14 mouse cellular contexts compared by ENCODE assay signal in the genomic region with DNA sequence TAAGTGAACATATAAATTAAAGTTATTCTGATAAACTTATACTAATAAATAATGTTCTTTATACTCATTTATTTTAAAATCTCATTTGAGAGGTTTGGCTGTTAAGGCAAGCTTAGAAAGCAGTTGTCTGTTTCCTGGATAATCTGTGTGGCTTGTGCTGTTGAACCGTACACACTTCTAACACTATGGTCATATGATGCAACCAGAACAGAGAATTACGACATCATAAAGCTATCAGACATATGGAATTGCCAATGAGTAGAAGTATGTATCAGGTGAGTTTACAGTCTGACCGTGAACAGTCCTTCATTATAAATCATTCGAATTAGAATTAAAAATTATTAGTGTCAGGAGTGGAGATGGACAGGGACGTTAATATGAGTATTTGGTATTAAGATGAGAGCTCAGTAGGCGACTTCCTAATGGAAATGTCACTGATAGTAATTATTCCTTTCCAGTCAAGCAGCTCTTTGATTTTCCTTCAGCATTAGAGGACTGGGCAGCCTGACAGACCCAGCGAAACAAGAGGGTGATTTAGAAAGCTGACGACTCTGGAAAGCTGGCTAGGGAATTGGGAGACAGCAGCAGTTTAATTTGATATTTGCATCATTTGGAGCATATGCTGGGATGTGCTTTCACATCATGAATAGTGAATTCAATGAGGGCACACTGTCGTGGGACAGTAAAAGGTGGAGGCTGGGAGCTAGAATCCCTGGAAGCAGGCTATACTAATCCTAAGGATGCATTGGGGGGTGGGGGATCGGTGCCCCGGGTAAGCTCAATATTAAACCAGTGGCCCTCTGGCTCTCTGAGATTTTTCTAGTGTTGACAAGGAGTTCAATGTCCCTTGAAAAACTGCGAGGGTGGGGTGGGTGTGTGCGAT.
DNase-seq lines count a peak whose midpoint lies in the region; ATAC-seq and TF ChIP-seq lines count a peak whose summit lies in the region.
"Had no signal": no experiment of that assay in that cellular context is flagged by ENCODE, and none has a peak within 500 bp of the region (broad histone marks: within the 10 kb centered on the region; RNA-seq: fewer than 3 reads in every experiment).

No protein-coding gene starts in this region.

- 64% methylated on average over 13 of the region's 13 CpGs for WGBS in hindbrain, embryonic 13.5 days
- WGBS in midbrain, postnatal 0 days = 60% methylated on average over 13 of the region's 13 CpGs

- no peak overlapping the region for H3K4me2 ChIP-seq in hindbrain, embryonic 13.5 days
- no peak overlapping the region for H3K4me2 ChIP-seq in midbrain, postnatal 0 days (ENCODE audit: low read depth, low read length, poor library complexity, severe bottlenecking)

- H3K36me3 ChIP-seq in hindbrain, embryonic 13.5 days = no peaks in the 10 kb centered on the region
- H3K36me3 ChIP-seq in midbrain, postnatal 0 days (ENCODE audit: insufficient read depth, low read length) = no peaks in the 10 kb centered on the region
- H3K36me3 ChIP-seq: G1E had no signal

- H3K9me3 ChIP-seq in hindbrain, embryonic 13.5 days = no peaks in the 10 kb centered on the region
- no peaks in the 10 kb centered on the region for H3K9me3 ChIP-seq in midbrain, postnatal 0 days (ENCODE audit: low read length)
- H3K9me3 ChIP-seq: G1E had no signal

- peaks cover 13% of the 10 kb centered on the region; the same call in 1 of the 2 replicates for H3K4me1 ChIP-seq in hindbrain, embryonic 13.5 days (replicated peaks)
- H3K4me1 ChIP-seq in midbrain, postnatal 0 days (ENCODE audit: insufficient read depth, low read length) = no peaks in the 10 kb centered on the region

- no peaks in the 10 kb centered on the region for H3K27me3 ChIP-seq in hindbrain, embryonic 13.5 days
- no peaks in the 10 kb centered on the region for H3K27me3 ChIP-seq in midbrain, postnatal 0 days (ENCODE audit: insufficient read depth, low read length)

- TF ChIP-seq CTCF in midbrain, postnatal 0 days (IDR thresholded peaks at IDR 0.05) = no peak

- peak; percentile 68; the same call in 1 of the 2 replicates for ATAC-seq in hindbrain, embryonic 13.5 days (ENCODE audit: low FRiP score)
- ATAC-seq in midbrain, postnatal 0 days (ENCODE audit: low FRiP score) = no peak
- ATAC-seq: CD4-positive, CD25-positive, alpha-beta regulatory T cell, adult 4 months had no signal

- DNase-seq in left cerebral cortex, postnatal 4 days = peak; percentile 9
- DNase-seq in left cerebral cortex, adult 11 months (ENCODE audit: low spot score) = no peak
- DNase-seq in brain, adult 2 months (ENCODE audit: low read depth, low spot score) = peak; percentile 18
- peak; percentile 34 for DNase-seq in midbrain, postnatal 0 days (ENCODE audit: low spot score)
- no peak for DNase-seq in heart, postnatal 4 days
- no peak for DNase-seq in left cerebral cortex, postnatal 14 days (ENCODE audit: low spot score in 2 of 2)
- no peak for DNase-seq in natural killer cell, adult 2 months (ENCODE audit: low spot score in 2 of 2)
- DNase-seq: cerebellum, postnatal 14 days; gastrocnemius, postnatal 14 days; lung, adult 2 months; thymus, postnatal 36 days had no signal

- H3K9ac ChIP-seq in hindbrain, embryonic 13.5 days = no peak overlapping the region
- no peak overlapping the region for H3K9ac ChIP-seq in midbrain, postnatal 0 days (replicated peaks; ENCODE audit: low read length, poor library complexity, severe bottlenecking)

- H3K4me3 ChIP-seq in hindbrain, embryonic 13.5 days = no peak overlapping the region
- H3K4me3 ChIP-seq in midbrain, postnatal 0 days (ENCODE audit: low read depth, low read length) = no peak overlapping the region

- H3K27ac ChIP-seq in hindbrain, embryonic 13.5 days = 0 out of 2 replicates have a peak overlapping the region, but pooled peaks have one; percentile 9
- H3K27ac ChIP-seq in midbrain, postnatal 0 days (ENCODE audit: low read depth, low read length) = no peak overlapping the region

- intact Hi-C loops in left cerebral cortex, postnatal 4 days (cut with DNase I) = no loop called here
- intact Hi-C loops in left cerebral cortex, postnatal 14 days (cut with DNase I) = no loop called here

Comparison
In these comparisons a context has a peak if more than half of its experiments do, and no peak if none do; other contexts are left out.
1. DNase-seq: peak in left cerebral cortex, postnatal 4 days (single experiment), brain, adult 2 months (single experiment) and midbrain, postnatal 0 days (single experiment); none in left cerebral cortex, adult 11 months (single experiment), heart, postnatal 4 days (single experiment), left cerebral cortex, postnatal 14 days (0 of 2) and natural killer cell, adult 2 months (0 of 2).